Mouse (Mus musculus) NIH3T3 (cell line): ENCODE results near the gene Ppp3r1.

ENCODE experiments used
- DNase-seq: peaks from one replicate; pipeline ENCODE4 v3.0.0-alpha.2; 2012; ENCODE audit warnings: low read depth

The Ppp3r1 gene

DNA sequence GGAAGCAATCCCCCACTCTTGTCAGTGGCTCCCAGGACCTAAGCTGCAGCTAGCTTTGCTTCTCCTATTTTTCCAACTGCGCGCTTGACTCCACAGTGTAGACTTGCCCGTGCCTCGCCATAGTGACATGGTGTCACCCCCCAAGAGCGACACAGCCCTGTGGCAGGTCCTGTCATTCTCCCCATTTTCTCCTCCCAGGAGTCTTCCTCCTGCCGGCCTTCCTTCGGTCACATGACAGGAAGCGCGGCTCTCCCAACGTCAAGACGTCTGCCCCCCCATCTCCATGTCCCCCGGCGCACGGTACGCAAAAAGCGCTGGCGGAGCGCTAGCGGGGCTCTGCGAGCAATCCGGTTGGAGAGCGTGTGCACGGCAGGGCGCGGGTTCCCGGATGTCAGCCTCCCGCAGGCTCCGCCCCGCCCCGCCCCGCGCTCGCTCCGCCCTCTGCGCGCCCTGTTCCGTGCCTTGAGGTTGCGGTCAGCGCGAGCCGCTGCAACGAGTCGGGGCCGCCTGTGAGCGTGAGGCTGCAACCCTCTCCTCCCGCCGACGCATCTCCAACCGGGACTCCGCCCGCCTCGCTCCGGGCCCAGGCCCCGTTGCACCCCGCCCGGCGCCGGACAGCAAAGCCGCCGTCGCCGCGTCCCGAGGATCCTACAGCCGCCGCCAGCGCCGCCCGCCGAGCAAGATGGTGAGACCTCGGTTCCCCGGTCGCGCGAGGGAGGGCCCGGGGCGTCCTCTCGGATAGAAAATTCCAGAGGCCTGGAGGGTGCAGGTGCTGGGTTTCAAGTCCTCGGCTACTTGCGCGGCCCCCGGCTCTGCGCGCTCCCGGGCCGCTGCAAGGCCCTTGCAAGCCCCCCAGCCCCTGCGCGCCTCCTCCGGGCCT, at the start of gene Ppp3r1:
Gene Ppp3r1 (plus strand): TSS at position 406 of the 880 bp plus-strand sequence.
- DNase-seq = peak; percentile 99

DNA sequence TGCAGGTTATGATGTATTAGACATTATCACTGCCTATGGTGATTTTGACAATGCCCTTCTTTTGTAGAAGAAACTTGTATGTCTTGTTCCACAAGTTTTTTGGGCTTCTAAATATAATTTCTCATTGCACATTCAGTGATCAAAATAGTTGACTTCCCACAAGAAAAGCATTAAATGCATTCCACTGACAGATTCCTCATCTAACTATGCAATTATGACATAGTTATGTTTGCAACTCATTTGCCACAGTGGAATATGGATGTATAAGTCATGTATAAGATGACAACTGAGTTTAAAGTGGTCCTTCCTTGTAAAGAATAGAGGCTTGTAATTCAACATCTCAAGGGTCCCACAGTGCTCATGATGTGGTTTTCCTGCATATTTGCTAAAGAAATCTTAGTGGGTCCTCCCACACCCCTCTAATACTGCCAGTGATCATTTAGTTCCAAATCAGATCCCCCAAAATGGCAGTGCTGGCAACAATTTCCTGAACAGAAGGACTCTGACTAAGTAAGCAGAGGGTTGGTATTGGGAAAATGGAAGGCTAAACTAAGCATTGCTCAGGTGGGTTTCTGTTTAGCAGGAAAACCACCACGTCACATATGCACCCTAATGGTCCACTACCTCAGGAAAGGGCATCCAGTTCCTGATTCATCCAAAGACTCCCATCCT, 46.5 kb upstream of the Ppp3r1 start:
- no peak for DNase-seq

DNA sequence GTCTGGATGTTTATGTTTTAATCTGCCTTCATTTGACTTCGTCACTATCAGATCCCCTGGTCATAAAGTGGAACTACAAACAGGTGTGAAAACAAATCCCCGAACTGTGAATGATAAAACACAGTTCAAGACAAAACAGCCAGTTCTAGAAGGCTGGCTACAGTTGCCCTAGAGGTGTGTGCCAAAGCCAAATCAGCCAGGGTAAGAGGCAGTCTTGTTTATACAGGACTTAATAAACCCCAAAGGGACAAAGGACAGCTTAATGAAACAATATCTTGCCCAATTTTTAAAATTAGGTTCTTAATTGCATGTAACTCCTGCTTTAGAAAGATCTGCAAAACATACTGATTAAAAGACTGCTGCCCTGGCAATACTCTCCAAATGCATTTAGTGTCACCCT, 32.6 kb upstream of the Ppp3r1 start:
- DNase-seq = no peak

DNA sequence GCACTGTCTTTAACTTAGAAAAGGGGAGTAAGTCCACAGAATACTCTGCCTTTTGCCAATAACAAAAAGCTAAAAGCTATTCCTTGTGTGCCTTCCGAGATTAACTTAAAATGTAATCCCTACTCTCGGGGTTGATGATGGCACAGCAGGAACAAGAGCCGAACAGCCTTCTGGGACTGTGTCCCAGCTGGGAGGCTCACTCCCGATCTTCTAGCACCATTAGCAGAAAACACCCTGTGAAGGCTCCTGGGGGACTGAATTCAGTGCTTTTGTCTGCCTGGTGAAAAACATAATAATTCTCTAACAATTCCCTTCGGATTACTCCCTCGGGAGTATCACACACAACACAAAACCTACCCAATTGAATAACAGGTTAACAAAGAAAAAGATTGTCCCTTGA, 23.4 kb upstream of the Ppp3r1 start:
- DNase-seq = no peak

DNA sequence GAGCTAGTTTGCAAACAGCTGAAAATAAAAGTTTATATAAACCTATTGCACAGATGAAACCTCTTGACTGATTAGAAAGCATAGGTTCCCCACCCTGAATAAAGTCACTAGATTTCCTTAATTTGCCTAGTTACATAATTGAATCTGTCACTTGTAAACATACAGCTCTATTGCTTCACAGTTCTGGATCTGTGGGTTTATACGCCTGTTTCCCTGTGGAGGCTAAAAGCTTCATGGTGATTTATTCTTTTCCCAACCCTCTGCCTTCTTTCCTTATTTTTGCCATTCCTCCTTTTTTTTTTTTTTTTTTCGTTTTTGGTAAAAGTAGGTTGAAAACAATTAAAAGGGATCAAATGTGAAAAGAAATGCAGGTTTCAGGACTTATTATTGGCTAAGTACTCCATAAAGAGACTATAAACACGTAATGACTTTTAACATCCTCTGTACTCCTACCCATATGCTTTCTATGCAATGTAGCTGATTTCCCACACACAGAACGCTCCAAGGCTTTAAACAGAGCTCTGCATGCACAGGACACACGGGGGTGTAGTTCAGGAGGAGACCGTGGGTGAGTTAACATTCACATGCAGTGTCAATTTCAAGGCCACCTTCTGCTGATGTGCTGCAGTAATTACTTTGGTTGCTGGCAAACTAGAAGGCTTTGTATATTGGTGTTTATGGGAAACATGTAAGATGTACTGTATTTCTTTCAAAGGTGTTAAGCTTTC, 20.6 kb upstream of the Ppp3r1 start:
- no peak for DNase-seq

- DNase-seq = peak; percentile 47
Measured at GRCm38 (mm10) chr11:17159738-17160241, 727 bp downstream of the Ppp3r1 start.

DNA sequence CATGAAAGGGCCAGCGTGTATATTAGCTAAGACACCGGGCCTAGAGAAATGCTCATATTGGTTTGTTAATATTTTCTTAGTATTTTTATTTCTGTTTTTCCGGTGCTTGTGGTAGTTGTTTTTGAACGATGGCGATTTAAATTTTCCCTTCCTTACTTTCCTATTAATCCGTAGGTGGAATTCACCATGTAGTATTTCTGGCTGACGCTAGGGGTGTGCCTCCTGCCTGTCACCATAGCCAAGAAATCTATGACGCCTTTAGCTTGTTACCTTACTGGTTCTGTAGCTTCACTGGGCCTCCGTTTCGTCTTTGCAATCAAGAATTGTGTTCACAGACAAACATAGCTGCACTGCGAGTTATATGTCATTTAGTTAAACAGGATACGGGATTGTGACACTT, 1.2 kb downstream of the Ppp3r1 start:
- peak; percentile 81 for DNase-seq

- DNase-seq = no peak
Measured at GRCm38 (mm10) chr11:17163956-17164355, 4.9 kb downstream of the Ppp3r1 start.

DNA sequence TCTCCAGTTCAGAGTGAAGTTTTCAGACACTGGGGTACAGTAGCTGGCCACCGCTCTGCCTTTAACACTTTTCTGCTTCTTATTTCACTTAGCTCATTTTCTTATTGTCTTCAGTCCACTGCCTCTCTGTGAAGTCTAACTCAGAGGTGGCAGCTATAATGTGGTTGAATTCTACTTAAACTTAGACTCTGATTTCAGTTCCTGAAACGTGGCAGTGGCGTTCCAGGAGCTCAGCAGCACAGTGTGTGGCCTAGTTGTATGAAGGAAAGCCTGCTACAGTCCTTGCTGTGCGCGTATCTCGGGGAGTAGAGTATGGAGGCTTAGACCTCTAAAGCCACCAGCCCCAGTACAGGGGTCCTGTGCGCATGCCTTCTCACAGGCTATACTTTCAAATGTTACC, 7.6 kb downstream of the Ppp3r1 start:
- DNase-seq = no peak

GRCm38 (mm10) chr11:17169262-17169661, 10.2 kb downstream of the Ppp3r1 start:
- no peak for DNase-seq

DNA sequence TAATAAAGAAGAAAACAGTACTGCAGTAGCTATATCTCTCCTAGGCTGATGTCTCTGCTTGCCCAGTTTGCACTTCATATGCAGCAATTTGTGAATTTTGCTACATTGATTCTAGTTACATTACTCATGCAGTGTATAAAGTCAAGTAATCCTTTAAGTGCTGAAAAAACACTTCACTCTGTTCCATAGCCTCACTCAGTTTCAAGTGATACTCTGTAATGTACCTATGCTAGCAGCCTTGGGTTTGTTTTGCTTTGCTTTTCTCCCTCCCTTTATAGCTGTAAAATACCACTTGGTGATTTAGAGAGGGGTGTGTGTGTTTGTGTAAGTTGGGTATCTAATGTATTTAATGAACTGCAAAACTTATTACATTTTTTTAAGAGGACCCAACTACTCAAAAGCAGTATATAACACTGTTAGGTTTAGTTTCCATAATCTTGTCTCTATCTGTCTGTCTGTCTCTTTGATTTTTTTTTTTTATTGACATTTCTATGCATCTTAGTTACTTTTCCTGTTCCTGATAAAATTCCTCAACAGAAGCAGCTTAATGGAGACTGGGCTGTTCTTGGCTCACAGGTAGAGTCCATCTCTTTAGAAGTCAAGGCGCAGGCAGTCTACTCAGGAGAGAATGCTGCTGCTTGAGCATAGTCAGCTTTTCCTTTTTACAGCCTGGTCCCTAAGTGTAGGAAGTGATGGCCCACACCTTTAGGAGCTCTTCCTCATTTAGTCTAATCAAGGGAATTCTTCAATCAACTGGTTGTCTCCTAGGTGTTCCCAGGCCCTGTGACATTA, 12.1 kb downstream of the Ppp3r1 start:
- no peak for DNase-seq

- DNase-seq = no peak
Measured at GRCm38 (mm10) chr11:17172300-17172699, 13.2 kb downstream of the Ppp3r1 start.

GRCm38 (mm10) chr11:17176638-17177037, 17.6 kb downstream of the Ppp3r1 start:
- DNase-seq = peak; percentile 43

- DNase-seq = no peak
Measured at GRCm38 (mm10) chr11:17180753-17181152, 21.7 kb downstream of the Ppp3r1 start.

DNA sequence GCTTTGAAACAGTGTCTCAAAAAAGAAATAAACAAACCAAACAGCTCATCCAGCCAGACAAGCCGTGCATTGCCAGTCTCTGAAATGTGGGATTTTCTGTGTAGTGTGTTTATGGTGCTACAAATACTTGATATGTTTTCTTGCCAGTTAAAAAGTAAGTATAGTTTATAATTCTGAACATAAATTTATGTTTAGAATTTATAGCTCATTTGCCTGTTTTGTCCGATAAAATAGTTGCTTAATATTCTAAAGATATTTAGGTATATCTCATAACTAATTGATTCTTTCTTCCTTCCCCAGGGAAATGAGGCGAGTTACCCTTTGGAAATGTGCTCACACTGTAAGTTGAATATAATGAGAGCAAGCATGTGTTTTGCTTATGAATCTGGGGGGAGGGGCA, 22.7 kb downstream of the Ppp3r1 start, which contains the start of gene Wdr92:
Gene Wdr92 (plus strand): TSS at position 301 of the 400 bp plus-strand sequence.
- no peak for DNase-seq

DNA sequence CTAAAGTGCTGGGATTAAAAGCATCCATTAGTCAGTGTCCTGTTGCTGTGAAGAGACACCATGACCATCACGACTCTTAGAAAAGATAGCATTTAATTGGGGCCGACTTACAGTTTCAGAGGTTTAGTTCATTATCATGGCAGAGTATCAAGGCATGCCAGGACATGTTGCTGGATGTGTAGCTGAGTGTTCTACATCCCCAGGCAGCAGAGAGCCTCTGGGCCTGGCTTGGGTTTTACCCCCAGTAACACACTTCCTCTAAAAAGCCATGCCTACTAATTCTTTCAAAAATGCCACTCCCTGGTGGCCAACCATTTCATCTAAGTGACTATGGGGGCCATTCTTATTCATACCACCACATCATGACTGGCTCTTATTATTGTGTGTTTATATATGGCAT, 24.1 kb downstream of the Ppp3r1 start:
- no peak for DNase-seq

- DNase-seq = no peak
Measured at GRCm38 (mm10) chr11:17187649-17188048, 28.6 kb downstream of the Ppp3r1 start.

DNA sequence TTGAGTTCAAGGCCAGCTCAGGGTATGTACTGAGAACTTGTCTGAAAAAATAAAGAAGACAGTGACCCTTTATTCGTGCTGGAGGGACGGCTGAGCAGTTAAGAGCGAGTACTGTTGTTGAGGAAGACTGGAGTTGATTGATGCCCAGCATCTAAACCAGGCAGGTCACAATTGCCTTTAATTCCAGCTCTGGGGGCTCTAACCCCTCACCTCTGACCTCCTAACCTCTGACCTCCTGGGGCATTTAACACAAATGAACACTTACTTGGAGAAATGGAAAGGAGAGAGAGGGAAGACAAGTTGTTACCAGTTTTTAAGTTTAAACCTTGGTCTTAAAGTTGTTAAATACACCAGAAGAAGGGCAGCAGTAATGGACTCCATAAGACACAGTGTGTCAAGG, 29.7 kb downstream of the Ppp3r1 start:
- DNase-seq = no peak

GRCm38 (mm10) chr11:17192151-17192844, 33.2 kb downstream of the Ppp3r1 start:
- no peak for DNase-seq

DNA sequence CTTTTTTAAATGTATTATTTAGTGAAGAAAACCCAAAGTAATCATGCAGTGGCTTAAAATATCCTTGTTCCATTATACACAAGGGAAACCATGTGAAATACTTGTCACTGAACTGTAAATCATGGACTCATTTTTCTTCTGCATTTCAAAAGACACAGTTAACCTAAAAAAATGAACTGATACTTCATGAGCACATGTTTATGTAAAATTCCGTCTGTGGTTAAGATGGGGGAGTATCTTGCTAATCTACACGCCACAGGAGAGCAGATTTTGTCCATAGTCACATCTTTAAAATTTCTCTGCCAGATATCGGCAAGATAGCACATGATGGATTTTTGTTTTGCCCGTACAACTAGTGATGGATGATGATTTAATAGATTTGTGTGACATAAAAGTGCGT, 40.1 kb downstream of the Ppp3r1 start:
- no peak for DNase-seq
